In the genomic region with DNA sequence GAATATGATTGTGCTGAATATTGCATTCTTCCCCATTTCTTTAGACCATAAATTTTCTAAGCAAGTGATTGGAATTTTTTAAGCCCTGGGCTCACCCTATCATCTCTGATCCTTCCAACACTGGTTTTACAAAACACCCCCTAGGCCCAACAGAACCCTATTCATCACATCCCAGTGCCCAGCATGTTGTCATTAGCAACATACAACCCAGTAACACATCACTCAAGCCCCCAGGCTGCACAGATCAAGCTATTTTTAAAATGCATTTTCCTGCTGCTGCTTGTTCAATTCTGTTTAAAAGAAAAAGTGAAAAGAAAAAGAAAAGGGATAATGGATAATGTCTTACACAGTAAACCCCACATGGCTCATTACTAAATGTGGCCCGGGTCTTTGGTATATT, we compare ENCODE assay signal across 25 mouse cellular contexts. TPM values are rescaled to one million over a fixed set of nuclear protein-coding genes. Genes with fewer than 3 reads are reported as not detected.
DNase-seq lines count a peak whose midpoint lies in the region; ATAC-seq and TF ChIP-seq lines count a peak whose summit lies in the region.
"Had no signal": no experiment of that assay in that cellular context is flagged by ENCODE, and none has a peak within 500 bp of the region (broad histone marks: within the 10 kb centered on the region; RNA-seq: fewer than 3 reads in every experiment).

No protein-coding gene starts in this region.

- H3K27me3 ChIP-seq in hindbrain, embryonic 11.5 days (ENCODE audit: control insufficient read depth, insufficient read depth, low read length), result no peaks in the 10 kb centered on the region
- H3K27me3 ChIP-seq in hindbrain, embryonic 10.5 days (ENCODE audit: insufficient read depth, poor library complexity, severe bottlenecking), result no peaks in the 10 kb centered on the region
- no peaks in the 10 kb centered on the region for H3K27me3 ChIP-seq in forebrain, embryonic 12.5 days
- no peaks in the 10 kb centered on the region for H3K27me3 ChIP-seq in forebrain, embryonic 16.5 days (replicated peaks; ENCODE audit: control insufficient read depth, insufficient read depth, low read length)
- H3K27me3 ChIP-seq in hindbrain, postnatal 0 days (ENCODE audit: insufficient read depth, low read length), result no peaks in the 10 kb centered on the region

- peak; percentile 73; the same call in 1 of the 2 replicates for ATAC-seq in hindbrain, embryonic 11.5 days (ENCODE audit: low FRiP score)
- ATAC-seq in forebrain, embryonic 12.5 days (ENCODE audit: low FRiP score), result peak; percentile 62; the same call in 1 of the 2 replicates
- peak; percentile 68 for ATAC-seq in forebrain, embryonic 16.5 days
- ATAC-seq in hindbrain, postnatal 0 days, result peak; percentile 64; the same call in 1 of the 2 replicates
- ATAC-seq: liver, postnatal 0 days had no signal

- no peak overlapping the region for H3K4me2 ChIP-seq in hindbrain, embryonic 11.5 days (replicated peaks; ENCODE audit: low read depth, low read length)
- H3K4me2 ChIP-seq in forebrain, embryonic 12.5 days, result no peak overlapping the region
- H3K4me2 ChIP-seq in forebrain, embryonic 16.5 days (ENCODE audit: low read length), result no peak overlapping the region
- H3K4me2 ChIP-seq in hindbrain, postnatal 0 days (ENCODE audit: low read depth, low read length), result no peak overlapping the region
- H3K4me2 ChIP-seq: heart, embryonic 11.5 days had no signal

- H3K27ac ChIP-seq in hindbrain, embryonic 11.5 days (ENCODE audit: low read depth, low read length), result no peak overlapping the region
- no peak overlapping the region for H3K27ac ChIP-seq in hindbrain, embryonic 10.5 days
- 0 out of 2 replicates have a peak overlapping the region, but pooled peaks have one; percentile 42 for H3K27ac ChIP-seq in forebrain, embryonic 12.5 days
- peak overlapping the region; percentile 7; the same call in 1 of the 2 replicates for H3K27ac ChIP-seq in forebrain, embryonic 16.5 days (ENCODE audit: low read length)
- H3K27ac ChIP-seq in hindbrain, postnatal 0 days, result no peak overlapping the region
- H3K27ac ChIP-seq: gastrocnemius, adult 2 months; kidney, postnatal 0 days; left cerebral cortex, adult 2 months; limb, embryonic 10.5 days had no signal

- peak; percentile 9 for DNase-seq in hindbrain, embryonic 11.5 days (ENCODE audit: low spot score)
- no peak for DNase-seq in hindbrain, embryonic 10.5 days (ENCODE audit: low spot score)
- DNase-seq in hindbrain, postnatal 0 days (ENCODE audit: low spot score), result peak; percentile 13
- DNase-seq in kidney, postnatal 14 days, result no peak
- DNase-seq in left cerebral cortex, adult 9 months (ENCODE audit: low spot score in 2 of 2), result no peak
- DNase-seq in kidney, postnatal 25 days, result no peak
- DNase-seq: adrenal gland, postnatal 25 days; B cell, adult 2 months; cerebellum, adult 8-10 months; gastrocnemius, adult 2 months; heart, postnatal 10 days; kidney, adult 18-20 months; liver, postnatal 0 days; lung, postnatal 10 days; thymus, postnatal 14 days had no signal

- H3K36me3 ChIP-seq in hindbrain, embryonic 11.5 days (ENCODE audit: control insufficient read depth, insufficient read depth, low read length), result no peaks in the 10 kb centered on the region
- no peaks in the 10 kb centered on the region for H3K36me3 ChIP-seq in hindbrain, embryonic 10.5 days
- no peaks in the 10 kb centered on the region for H3K36me3 ChIP-seq in forebrain, embryonic 12.5 days (replicated peaks)
- no peaks in the 10 kb centered on the region for H3K36me3 ChIP-seq in forebrain, embryonic 16.5 days (ENCODE audit: control insufficient read depth, insufficient read depth)
- no peaks in the 10 kb centered on the region for H3K36me3 ChIP-seq in hindbrain, postnatal 0 days (ENCODE audit: insufficient read depth, low read length)
- H3K36me3 ChIP-seq: limb, embryonic 10.5 days had no signal

- H3K4me3 ChIP-seq in hindbrain, embryonic 11.5 days (ENCODE audit: low read depth, low read length), result no peak overlapping the region
- H3K4me3 ChIP-seq in hindbrain, embryonic 10.5 days, result no peak overlapping the region
- no peak overlapping the region for H3K4me3 ChIP-seq in forebrain, embryonic 12.5 days (replicated peaks)
- no peak overlapping the region for H3K4me3 ChIP-seq in forebrain, embryonic 16.5 days (replicated peaks; ENCODE audit: low read length)
- no peak overlapping the region for H3K4me3 ChIP-seq in hindbrain, postnatal 0 days (ENCODE audit: low read length)
- H3K4me3 ChIP-seq: gastrocnemius, adult 2 months; left cerebral cortex, adult 2 months; limb, embryonic 10.5 days had no signal

- WGBS in hindbrain, embryonic 11.5 days, result 78% methylated on average over 1 of the region's 1 CpGs
- 78% methylated on average over 1 of the region's 1 CpGs for WGBS in hindbrain, embryonic 10.5 days
- WGBS in forebrain, embryonic 12.5 days, result 54% methylated on average over 1 of the region's 1 CpGs
- 19% methylated on average over 1 of the region's 1 CpGs for WGBS in forebrain, embryonic 16.5 days
- 35% methylated on average over 1 of the region's 1 CpGs for WGBS in hindbrain, postnatal 0 days

- TF ChIP-seq CTCF in hindbrain, postnatal 0 days (IDR thresholded peaks at IDR 0.05; ENCODE audit: low read depth), result no peak

- H3K9me3 ChIP-seq in hindbrain, embryonic 11.5 days (ENCODE audit: control insufficient read depth, low read length), result no peaks in the 10 kb centered on the region
- no peaks in the 10 kb centered on the region for H3K9me3 ChIP-seq in hindbrain, embryonic 10.5 days
- no peaks in the 10 kb centered on the region for H3K9me3 ChIP-seq in forebrain, embryonic 12.5 days
- no peaks in the 10 kb centered on the region for H3K9me3 ChIP-seq in forebrain, embryonic 16.5 days (ENCODE audit: control insufficient read depth, low read length)
- no peaks in the 10 kb centered on the region for H3K9me3 ChIP-seq in hindbrain, postnatal 0 days (ENCODE audit: low read length)
- H3K9me3 ChIP-seq: limb, embryonic 10.5 days had no signal

- no peak overlapping the region for H3K9ac ChIP-seq in hindbrain, embryonic 11.5 days (ENCODE audit: low read depth, low read length)
- no peak overlapping the region for H3K9ac ChIP-seq in forebrain, embryonic 12.5 days
- no peak overlapping the region for H3K9ac ChIP-seq in forebrain, embryonic 16.5 days (replicated peaks; ENCODE audit: low read depth, low read length)
- H3K9ac ChIP-seq in hindbrain, postnatal 0 days (replicated peaks; ENCODE audit: low read length), result no peak overlapping the region
- H3K9ac ChIP-seq: liver, postnatal 0 days had no signal

- no peaks in the 10 kb centered on the region for H3K4me1 ChIP-seq in hindbrain, embryonic 11.5 days (replicated peaks; ENCODE audit: control insufficient read depth, insufficient read depth, low read length)
- H3K4me1 ChIP-seq in hindbrain, embryonic 10.5 days (replicated peaks), result no peaks in the 10 kb centered on the region
- peaks cover 5% of the 10 kb centered on the region; the same call in 1 of the 2 replicates for H3K4me1 ChIP-seq in forebrain, embryonic 12.5 days
- H3K4me1 ChIP-seq in forebrain, embryonic 16.5 days (replicated peaks; ENCODE audit: control insufficient read depth, insufficient read depth, low read length), result peaks cover 15% of the 10 kb centered on the region
- no peaks in the 10 kb centered on the region for H3K4me1 ChIP-seq in hindbrain, postnatal 0 days (ENCODE audit: insufficient read depth, low read length)
- H3K4me1 ChIP-seq: limb, embryonic 10.5 days had no signal

RNA-seq across cellular contexts. Expression of a gene that starts 42.0 kb away (rescaled TPM):
- 4.3 and 5.5 TPM in 2 replicates for polyA plus RNA-seq in hindbrain, embryonic 11.5 days (2014; fragmentation: Nextera tagmentation; extraction: Ambion mirVana)
- polyA plus RNA-seq in hindbrain, embryonic 10.5 days (2016; fragmentation: Nextera tagmentation; extraction: Ambion mirVana), result 0.62 and 2.3 TPM in 2 replicates
- polyA plus RNA-seq in forebrain, embryonic 12.5 days (2016; fragmentation: Nextera tagmentation; extraction: Ambion mirVana), result 10.4 and 11.7 TPM in 2 replicates
- polyA plus RNA-seq in forebrain, embryonic 16.5 days (2015; fragmentation: Nextera tagmentation; extraction: Ambion mirVana), result 53.4 and 63.1 TPM in 2 replicates
- 119 and 121 TPM in 2 replicates for total RNA-seq in hindbrain, postnatal 0 days (2014; rRNA removed)
- polyA plus RNA-seq in hindbrain, postnatal 0 days (2015; fragmentation: Nextera tagmentation; extraction: Ambion mirVana), result 103 and 108 TPM in 2 replicates
- total RNA-seq: adrenal gland, postnatal 25 days; common myeloid progenitor, adult 5-6 weeks; heart, postnatal 10 days; liver, adult 2 months; megakaryocyte progenitor cell, adult 5-6 weeks; neutrophil, adult 5-6 weeks had no signal
- polyA plus RNA-seq: liver, adult 2 months; liver, postnatal 0 days had no signal

Comparison
In these comparisons a context has a peak if more than half of its experiments do, and no peak if none do; other contexts are left out.
1. DNase-seq: peak in hindbrain, embryonic 11.5 days (single experiment) and hindbrain, postnatal 0 days (single experiment); none in hindbrain, embryonic 10.5 days (single experiment), kidney, postnatal 14 days (single experiment), left cerebral cortex, adult 9 months (0 of 2) and kidney, postnatal 25 days (0 of 2).
2. H3K27ac ChIP-seq: peak in forebrain, embryonic 12.5 days (single experiment) and forebrain, embryonic 16.5 days (single experiment); none in hindbrain, embryonic 11.5 days (single experiment), hindbrain, embryonic 10.5 days (single experiment) and hindbrain, postnatal 0 days (single experiment).
3. Peak in every context shown above with its lines, with median percentiles within 50 percentile points of each other: ATAC-seq.